Mouse (Mus musculus) heart, postnatal 0 days (tissue): ENCODE results near the gene Ugt1a8. TPM values are rescaled to one million over a fixed set of nuclear protein-coding genes. Genes with fewer than 3 reads are reported as not detected.

Experiments used
- ATAC-seq: fragments of 200-750 bp; cut with Nextera tagmentation; 2 replicates; pipeline ENCODE4 v1.8.0; 2017; ENCODE audit warnings: low read depth, moderate number of reproducible peaks, moderate library complexity; ENCODE audit not compliant: insufficient read depth
- DNase-seq: peaks from one replicate; pipeline ENCODE4 v3.0.0-alpha.2; 2016; ENCODE audit warnings: low spot score
- H3K27ac ChIP-seq: fragments of 300-500 bp; sonication (generic); 2 replicates; pipeline ENCODE4 v1.5.1; 2014; ENCODE audit warnings: low read depth, mild to moderate bottlenecking
- H3K27me3 ChIP-seq: fragments of 300-500 bp; sonication (generic); 2 replicates; pipeline ENCODE4 v1.6.1; 2014; ENCODE audit warnings: low read length, mixed read lengths; ENCODE audit not compliant: control insufficient read depth, insufficient read depth
- H3K36me3 ChIP-seq: fragments of 300-500 bp; sonication (generic); replicated peaks from 2 replicates; pipeline ENCODE4 v1.6.1; 2014; ENCODE audit warnings: low read length, mixed read lengths; ENCODE audit not compliant: control insufficient read depth, insufficient read depth
- H3K4me1 ChIP-seq: fragments of 300-500 bp; sonication (generic); 2 replicates; pipeline ENCODE4 v1.6.1; 2014; ENCODE audit warnings: antibody characterized with exemption; ENCODE audit not compliant: control insufficient read depth, insufficient read depth
- H3K4me2 ChIP-seq: fragments of 300-500 bp; sonication (generic); 2 replicates; pipeline ENCODE4 v1.6.1; 2014; ENCODE audit warnings: low read depth, mild to moderate bottlenecking, low read length, moderate library complexity
- H3K4me3 ChIP-seq: fragments of 300-500 bp; sonication (generic); 2 replicates; pipeline ENCODE4 v1.5.1; 2014; ENCODE audit warnings: low read depth, low read length
- H3K9ac ChIP-seq: fragments of 300-500 bp; sonication (generic); replicated peaks from 2 replicates; pipeline ENCODE4 v1.6.1; 2014; ENCODE audit warnings: low read depth, low read length, mixed read lengths
- H3K9me3 ChIP-seq: fragments of 300-500 bp; sonication (generic); replicated peaks from 2 replicates; pipeline ENCODE4 v1.6.1; 2016; ENCODE audit warnings: low read length; ENCODE audit not compliant: control insufficient read depth
- CTCF ChIP-seq: IDR thresholded peaks from 2 replicates; pipeline ENCODE4 v1.5.1; 2016; ENCODE audit warnings: antibody characterized with exemption, control low read depth, low read depth
- EP300 ChIP-seq: IDR thresholded peaks from 2 replicates; pipeline ENCODE4 v1.6.1; 2016; ENCODE audit warnings: antibody characterized with exemption, low read depth
- WGBS: fragments of 180-500 bp; shearing (Covaris S2); extraction: QIAGEN DNeasy Blood & Tissue Kit; methylation state at CpG from one replicate; pipeline ENCODE4 v1.1.7; 2014; 5-methylcytosine and 5-hydroxymethylcytosine counted together
- polyA plus RNA-seq: library from polyadenylated mRNA; unstranded; fragments of >200 nt; fragmentation: Nextera tagmentation; extraction: Ambion mirVana; gene quantifications from 2 replicates; pipeline ENCODE4 v1.2.1, GENCODE M21; 2015
- total RNA-seq: library from RNA; depleted of rRNA; stranded (reverse); fragments of >200 nt; gene quantifications from 2 replicates; pipeline ENCODE4 v1.2.3, GENCODE M21; 2014; ENCODE audit warnings: low replicate concordance

Gene Ugt1a8
- total and polyA plus RNA-seq, 2 experiments from 2014 or later = not detected

GRCm38 (mm10) chr1:88240072-88240471, 152.5 kb downstream of the Ugt1a8 start:
- no peaks in the 10 kb centered on the region for H3K36me3 ChIP-seq
- H3K4me3 ChIP-seq = no peak overlapping the region
- H3K4me2 ChIP-seq = no peak overlapping the region
- H3K9me3 ChIP-seq = peaks cover 83% of the 10 kb centered on the region
- no peak for DNase-seq
- H3K27ac ChIP-seq = no peak overlapping the region
- 64% methylated on average over 5 of the region's 5 CpGs for WGBS
- no peak for ATAC-seq
- no peaks in the 10 kb centered on the region for H3K4me1 ChIP-seq
- H3K9ac ChIP-seq = no peak overlapping the region
- TF ChIP-seq EP300 (no peak), CTCF (no peak)
- H3K27me3 ChIP-seq = no peaks in the 10 kb centered on the region

GRCm38 (mm10) chr1:88240579-88240978, 153.0 kb downstream of the Ugt1a8 start:
- TF ChIP-seq EP300 = no peak
- no peak for TF ChIP-seq CTCF
- H3K9ac ChIP-seq = no peak overlapping the region
- H3K27ac ChIP-seq = no peak overlapping the region
- peaks cover 81% of the 10 kb centered on the region for H3K9me3 ChIP-seq
- DNase-seq (no peak), ATAC-seq (no peak)
- no peaks in the 10 kb centered on the region for H3K27me3 ChIP-seq
- H3K36me3 ChIP-seq = no peaks in the 10 kb centered on the region
- H3K4me1 ChIP-seq = no peaks in the 10 kb centered on the region
- whole genome bisulfite sequencing = 51% methylated on average over 4 of the region's 4 CpGs
- H3K4me2 ChIP-seq = no peak overlapping the region
- H3K4me3 ChIP-seq = no peak overlapping the region

DNA sequence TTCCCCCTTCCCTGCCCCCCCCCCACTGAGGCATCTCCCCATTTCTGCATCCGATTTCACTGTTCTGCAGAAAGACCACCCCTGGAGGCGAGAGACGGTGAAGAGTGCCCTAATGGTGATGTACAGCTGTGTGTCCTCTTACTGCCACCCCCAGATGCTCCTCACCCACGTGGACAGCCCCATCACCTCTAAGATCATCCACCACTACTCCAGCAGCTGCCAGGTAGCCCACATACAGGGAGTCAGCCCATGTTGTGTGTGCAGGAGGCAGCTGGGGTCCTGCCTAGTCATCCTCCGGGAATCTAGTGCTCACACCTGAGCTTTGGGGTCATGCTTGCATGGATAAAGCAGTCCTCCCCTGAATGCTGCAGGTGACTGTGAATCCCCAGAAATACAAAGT, 156.2 kb downstream of the Ugt1a8 start:
- H3K4me2 ChIP-seq = no peak overlapping the region
- no peak for DNase-seq
- H3K9ac ChIP-seq = no peak overlapping the region
- peaks cover 81% of the 10 kb centered on the region for H3K9me3 ChIP-seq
- H3K27me3 ChIP-seq = no peaks in the 10 kb centered on the region
- no peaks in the 10 kb centered on the region for H3K36me3 ChIP-seq
- 49% methylated on average over 5 of the region's 5 CpGs for WGBS
- TF ChIP-seq CTCF = no peak
- TF ChIP-seq EP300 = no peak
- ATAC-seq = no peak
- no peak overlapping the region for H3K27ac ChIP-seq
- no peaks in the 10 kb centered on the region for H3K4me1 ChIP-seq
- no peak overlapping the region for H3K4me3 ChIP-seq

DNA sequence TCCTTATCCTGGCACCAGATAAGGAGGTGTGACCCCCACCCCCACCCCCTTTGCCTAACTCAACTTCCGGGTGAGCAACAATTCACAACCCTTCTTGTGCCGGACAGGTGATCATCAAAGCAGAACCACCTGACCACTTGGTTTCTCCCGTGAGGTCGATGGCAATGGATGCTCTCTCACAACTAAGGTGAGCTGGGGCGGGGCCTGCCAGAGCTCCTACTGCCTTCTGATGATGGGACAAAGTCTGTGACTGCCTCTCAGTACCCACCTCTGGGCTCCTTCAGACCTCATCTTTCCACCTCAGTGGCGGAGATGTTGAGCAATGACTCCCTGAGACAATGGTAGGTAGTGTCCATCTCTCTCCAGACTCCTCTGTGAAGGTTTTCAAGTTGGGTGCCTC, 158.3 kb downstream of the Ugt1a8 start:
- H3K4me3 ChIP-seq = no peak overlapping the region
- no peak overlapping the region for H3K9ac ChIP-seq
- no peaks in the 10 kb centered on the region for H3K27me3 ChIP-seq
- WGBS = 65% methylated on average over 6 of the region's 6 CpGs
- TF ChIP-seq EP300 (no peak), CTCF (no peak)
- no peak for ATAC-seq
- no peaks in the 10 kb centered on the region for H3K4me1 ChIP-seq
- H3K4me2 ChIP-seq = no peak overlapping the region
- H3K9me3 ChIP-seq = peaks cover 81% of the 10 kb centered on the region
- no peak for DNase-seq
- no peaks in the 10 kb centered on the region for H3K36me3 ChIP-seq
- H3K27ac ChIP-seq = no peak overlapping the region

DNA sequence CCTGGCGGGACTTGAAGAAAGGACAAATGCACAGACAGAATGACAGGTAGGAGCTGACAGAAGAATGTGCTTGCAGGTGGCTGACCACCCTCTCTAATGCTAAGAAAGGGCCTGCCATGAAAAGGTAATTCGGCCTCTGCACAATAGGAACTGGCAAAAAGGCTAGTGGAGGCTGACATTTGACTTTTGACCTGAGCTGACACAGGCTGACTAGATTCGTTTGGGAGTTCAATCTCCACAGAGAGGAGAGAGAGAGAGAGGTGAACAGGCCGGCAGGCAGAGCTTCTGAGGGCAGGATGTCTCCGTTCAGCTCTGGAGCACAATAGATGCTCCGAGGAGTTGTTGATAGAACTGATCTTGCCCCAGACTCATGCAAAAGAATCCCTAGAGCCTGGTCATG, 158.8 kb downstream of the Ugt1a8 start:
- Histone ChIP-seq H3K27ac (no peak overlapping the region), H3K9ac (no peak overlapping the region), H3K36me3 (no peaks in the 10 kb centered on the region), H3K4me2 (no peak overlapping the region), H3K4me3 (no peak overlapping the region), H3K27me3 (no peaks in the 10 kb centered on the region), H3K4me1 (no peaks in the 10 kb centered on the region), H3K9me3 (peaks cover 82% of the 10 kb centered on the region)
- ATAC-seq (no peak), DNase-seq (no peak)
- 36% methylated on average over 6 of the region's 6 CpGs for WGBS
- TF ChIP-seq CTCF (no peak), EP300 (no peak)

DNA sequence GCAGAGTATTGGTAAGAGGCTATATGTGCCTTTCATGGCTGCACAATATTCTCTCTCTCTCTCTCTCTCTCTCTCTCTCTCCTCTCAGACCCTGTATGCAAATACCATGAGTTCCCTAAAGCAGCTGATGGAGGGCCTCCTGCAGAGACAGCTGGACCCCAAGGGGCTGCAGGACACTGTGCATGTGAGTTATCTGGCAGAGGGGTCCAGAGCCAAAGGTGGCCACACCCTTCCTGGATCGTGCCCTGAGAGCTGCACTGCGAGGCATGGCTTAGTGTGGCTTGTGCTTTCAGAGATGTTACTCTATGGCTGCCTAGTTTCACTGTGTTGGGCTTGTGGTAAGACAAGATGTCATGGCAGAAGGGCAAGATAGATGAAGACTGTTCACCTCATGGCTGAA, 160.0 kb downstream of the Ugt1a8 start:
- H3K27me3 ChIP-seq = no peaks in the 10 kb centered on the region
- H3K27ac ChIP-seq = no peak overlapping the region
- WGBS = 40% methylated on average over 2 of the region's 2 CpGs
- H3K4me3 ChIP-seq = no peak overlapping the region
- no peak overlapping the region for H3K4me2 ChIP-seq
- peaks cover 77% of the 10 kb centered on the region for H3K9me3 ChIP-seq
- H3K36me3 ChIP-seq = no peaks in the 10 kb centered on the region
- ATAC-seq (no peak), DNase-seq (no peak)
- no peaks in the 10 kb centered on the region for H3K4me1 ChIP-seq
- no peak overlapping the region for H3K9ac ChIP-seq
- TF ChIP-seq CTCF (no peak), EP300 (no peak)
